Mouse (Mus musculus) thymus, postnatal 14 days (tissue): ENCODE data around the gene Cyp4f18.
"Not testable (repeated sequence)": the region's sequence is repeated elsewhere in the genome, so short reads cannot be mapped to it uniquely, and the experiment has no call there.

Experiments
- DNase-seq: peaks from one replicate; pipeline ENCODE4 v3.0.0; 2021

Cyp4f18 gene

DNA sequence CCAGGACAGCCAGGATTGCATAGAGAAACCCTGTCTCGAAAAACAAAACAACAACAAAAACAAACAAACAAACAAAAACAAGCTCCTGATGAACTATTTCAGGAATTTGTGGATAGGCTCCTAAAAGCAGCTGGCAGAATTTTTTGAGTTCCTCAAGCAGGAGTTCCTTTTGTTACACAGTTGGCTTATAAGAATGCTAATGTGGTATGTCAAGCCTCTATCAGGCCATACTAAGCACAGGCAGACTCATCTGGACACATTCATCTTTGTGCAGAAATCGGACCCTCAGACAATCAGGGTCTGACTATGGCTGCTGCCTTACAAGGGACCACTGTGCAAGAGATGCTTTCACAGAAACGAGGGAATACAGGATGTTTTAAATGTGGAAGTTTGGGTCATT lies 35.2 kb downstream of the Cyp4f18 start:
- no peak for DNase-seq

DNA sequence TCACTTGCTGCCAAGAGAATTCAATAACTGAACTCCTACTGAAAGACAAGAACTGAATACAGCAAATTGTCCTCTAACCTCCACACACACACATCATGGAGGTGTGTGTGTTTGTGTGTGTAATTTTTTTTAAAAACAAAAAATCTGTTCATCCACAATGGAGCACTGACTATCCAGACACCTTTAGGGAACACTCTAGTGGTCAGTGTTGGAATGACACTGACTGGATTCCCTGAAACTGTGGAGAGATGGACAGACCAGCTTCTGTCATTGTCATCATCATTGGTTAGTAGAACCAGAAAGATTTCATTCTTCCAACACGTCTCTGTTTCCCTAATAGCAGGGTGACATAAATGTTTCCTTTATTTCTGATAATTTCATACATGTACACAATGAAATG lies 37.5 kb downstream of the Cyp4f18 start:
- peak; percentile 18 for DNase-seq

DNA sequence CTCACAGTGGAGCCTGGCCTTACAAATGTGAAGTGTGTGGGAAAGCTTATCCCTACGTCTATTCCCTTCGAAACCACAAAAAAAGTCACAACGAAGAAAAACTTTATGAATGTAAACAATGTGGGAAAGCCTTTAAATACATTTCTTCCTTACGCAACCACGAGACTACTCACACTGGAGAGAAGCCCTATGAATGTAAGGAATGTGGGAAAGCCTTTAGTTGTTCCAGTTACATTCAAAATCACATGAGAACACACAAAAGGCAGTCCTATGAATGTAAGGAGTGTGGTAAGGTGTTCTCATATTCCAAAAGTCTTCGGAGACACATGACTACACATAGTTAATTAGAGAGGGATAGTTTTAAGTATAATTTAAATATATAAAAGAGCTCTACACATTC lies 40.8 kb downstream of the Cyp4f18 start:
- no peak for DNase-seq

DNA sequence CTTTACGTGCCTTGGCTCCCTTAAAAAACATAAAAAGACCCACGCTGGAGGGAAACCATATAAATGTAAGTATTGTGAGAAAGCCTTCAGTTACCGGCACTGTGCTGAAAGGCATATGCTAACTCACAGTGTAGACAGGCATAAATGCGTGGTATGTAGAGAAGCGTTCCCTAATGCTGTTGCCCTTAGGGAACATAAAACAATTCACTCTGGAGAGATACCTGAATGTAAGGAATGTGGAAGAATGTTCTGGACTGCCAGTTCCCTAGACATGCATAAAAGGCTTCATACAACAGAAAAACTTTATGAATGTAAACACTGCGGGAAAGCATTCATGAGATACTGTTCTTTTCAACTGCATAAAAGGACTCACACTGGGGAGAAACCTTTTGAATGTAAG lies 41.3 kb downstream of the Cyp4f18 start:
- DNase-seq, result no peak

DNA sequence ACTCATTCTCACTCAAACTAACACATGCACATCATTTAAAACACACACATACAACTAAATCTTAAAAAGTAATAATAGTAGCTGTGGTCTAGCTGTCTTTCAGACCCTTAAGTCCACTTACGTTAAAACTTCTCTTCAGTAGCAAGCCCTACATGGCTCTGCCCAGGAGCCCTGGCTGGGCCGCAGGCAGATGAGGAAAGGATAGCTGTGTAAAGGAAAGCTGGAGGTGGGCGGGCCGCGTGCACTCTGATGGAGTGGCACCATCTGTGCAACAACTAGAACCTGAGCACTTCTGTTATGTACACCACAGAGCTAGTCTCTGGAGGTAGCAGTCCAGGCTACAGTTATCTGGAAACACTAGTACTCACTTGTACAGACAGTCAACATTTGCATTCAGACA lies 42.2 kb downstream of the Cyp4f18 start:
- no peak for DNase-seq

DNA sequence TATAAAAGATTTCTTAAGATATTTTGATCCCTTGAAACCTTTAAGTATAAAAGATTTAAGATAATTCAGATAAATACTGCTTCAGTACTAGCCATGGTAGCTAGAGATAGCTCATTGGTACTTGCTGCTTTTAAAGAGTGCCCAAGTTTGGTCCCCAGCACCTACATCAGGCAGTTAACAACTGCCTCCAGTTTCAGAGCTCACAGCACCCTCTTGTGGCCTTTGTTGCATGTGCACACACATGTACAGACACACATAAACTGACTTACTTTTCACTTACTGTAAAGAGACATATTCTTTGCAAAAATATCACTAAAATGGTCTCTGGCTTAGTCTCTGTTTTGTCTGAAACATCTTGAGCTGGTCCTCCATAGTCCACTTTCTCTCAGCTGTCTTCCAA lies 43.0 kb downstream of the Cyp4f18 start:
- no peak for DNase-seq

DNA sequence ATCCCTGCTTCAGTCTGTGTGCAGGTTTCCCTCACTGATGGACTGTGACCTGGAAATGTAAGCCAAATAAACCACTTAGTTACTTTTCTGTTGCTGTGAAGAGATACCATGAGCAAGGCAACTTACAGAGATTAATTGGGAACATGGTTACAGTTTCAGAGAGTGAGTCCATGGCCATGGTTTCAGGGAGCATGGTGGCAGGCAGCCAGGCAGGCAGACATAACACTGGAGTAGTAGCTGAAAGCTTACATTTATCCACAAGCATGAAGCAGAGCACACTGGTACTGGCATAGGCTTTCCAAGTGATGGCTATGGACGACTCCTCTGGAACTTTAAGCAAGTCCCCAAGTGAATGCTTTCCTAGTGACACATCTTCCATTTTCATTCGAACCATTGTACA lies 44.3 kb downstream of the Cyp4f18 start:
- no peak for DNase-seq

DNA sequence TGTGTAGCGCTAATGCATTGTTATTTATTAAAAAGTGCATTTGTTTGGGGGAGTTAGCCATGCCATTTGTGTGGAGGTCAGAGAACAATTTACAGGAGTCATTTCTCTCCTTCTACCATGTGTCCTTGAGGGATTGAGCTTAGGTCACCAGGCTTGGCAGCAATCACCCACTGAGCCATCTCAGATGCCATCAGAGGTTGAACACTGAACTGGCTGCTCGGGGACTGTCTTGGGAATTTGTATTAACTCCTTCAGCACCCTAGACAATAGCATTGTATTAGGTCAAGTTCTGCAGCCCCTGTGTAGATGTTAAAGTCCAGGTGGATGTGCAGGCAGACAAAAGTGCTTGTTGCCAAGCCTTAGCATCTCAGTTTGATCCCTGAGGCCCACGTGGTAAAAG lies 45.4 kb downstream of the Cyp4f18 start:
- no peak for DNase-seq

DNA sequence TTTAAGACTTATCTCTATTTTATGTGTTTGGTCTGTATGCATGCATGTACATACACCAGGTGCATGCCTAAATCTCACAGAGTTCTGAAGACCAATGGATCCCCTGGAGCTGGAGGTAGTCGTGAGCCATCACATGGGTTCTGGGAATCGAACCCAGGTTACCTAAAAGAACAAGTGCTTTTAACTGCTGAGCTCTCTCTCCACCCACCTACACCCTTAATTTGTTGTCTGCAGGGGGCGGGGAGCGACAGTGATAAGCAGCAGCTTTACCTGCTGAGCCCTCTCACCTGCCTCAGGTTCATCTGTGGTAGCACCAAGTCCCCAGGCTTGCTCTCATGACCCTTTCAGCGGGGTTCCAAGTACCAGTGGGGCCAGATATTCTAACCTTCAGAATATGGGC lies 47.6 kb downstream of the Cyp4f18 start:
- no peak for DNase-seq

DNA sequence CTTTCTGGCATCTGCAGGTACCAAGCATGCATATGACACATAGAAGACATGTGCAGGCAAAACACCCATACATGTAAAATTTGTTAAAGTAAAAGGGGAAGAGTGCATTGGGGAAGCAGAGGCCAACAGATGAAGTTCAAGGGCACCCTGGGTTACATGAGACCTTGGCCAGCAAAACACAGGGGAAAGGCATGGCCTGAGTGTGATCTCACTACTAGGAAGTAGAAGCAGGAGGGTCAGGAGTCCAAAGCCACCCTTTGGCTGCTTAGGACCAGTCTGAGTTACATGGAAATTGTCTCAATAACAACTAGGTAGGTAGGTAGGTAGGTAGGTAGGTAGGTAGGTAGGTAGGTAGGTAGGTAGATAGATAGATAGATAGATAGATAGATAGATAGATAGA lies 48.9 kb downstream of the Cyp4f18 start:
- DNase-seq, result no peak

DNA sequence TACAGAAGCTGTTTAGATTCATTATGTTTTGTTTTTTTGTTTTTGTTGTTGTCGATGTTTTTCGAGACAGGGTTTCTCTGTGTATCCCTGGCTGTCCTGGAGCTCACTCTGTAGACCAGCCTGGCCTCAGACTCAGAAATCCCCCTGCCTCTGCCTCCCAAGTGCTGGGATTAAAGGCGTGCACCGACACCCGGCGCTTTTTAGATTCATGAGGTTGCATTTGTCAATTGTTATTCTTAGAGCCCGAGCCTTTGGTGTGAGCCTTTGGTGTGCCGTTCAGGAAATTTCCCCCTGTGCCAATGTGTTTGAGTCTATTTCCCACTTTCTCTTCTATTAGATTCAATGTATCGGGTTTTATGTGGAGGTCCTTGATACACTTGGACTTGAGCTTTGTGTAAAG lies 54.8 kb downstream of the Cyp4f18 start:
- no peak for DNase-seq

DNA sequence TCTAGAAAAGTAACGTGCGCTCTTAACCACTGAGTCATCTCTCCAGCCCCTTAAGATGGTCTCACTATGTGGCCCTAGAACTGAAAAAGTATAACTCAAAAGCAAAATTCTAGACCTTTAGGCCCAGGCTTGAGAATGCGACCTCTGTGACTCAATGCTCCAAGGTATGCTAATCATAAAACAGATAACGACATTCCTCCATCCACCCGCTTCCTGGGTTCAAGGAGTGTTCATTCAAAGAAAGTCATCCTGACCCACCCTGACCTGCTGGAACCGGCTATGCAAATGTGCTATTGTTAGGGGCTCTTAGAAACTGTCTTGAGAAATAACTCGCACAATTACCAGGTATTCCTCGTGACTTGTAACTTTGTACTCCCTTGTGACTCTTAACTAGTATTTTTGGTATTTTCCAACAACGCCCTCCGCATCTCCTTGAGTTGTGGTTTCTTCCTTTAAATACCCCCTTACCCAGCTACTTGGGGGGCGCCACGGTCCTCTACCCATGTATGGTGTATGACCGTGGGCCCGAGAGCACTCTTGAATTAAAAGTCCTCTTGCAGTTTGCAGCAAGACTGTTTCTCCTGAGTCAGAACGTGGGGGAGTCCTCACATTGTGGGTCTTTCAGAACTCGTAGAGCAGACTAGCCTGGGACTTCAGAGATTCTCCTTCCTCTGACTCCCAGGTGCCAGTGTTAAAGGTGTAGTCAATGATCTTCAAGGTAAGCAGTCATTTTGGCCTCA lies 56.3 kb downstream of the Cyp4f18 start:
- DNase-seq, result not testable (repeated sequence)

DNA sequence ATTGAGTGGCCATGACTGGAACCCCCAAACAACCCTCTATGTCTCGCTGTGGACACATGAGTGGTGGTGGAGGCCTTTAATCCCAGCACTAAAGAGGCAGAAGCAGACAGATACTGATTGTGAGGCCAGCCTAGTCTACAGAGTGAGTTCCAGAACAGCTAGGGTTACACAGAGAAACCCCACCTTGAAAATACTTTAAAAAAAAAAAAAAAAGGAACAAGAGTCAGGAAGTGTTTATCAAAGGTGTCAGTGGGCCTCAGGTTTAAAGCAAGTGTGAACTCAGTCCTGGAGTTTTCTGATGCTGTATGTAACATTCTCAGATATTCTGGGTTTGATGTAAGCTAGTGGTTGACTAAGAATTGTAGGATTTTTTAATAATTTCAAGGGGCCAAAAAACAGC lies 56.9 kb downstream of the Cyp4f18 start:
- no peak for DNase-seq

DNA sequence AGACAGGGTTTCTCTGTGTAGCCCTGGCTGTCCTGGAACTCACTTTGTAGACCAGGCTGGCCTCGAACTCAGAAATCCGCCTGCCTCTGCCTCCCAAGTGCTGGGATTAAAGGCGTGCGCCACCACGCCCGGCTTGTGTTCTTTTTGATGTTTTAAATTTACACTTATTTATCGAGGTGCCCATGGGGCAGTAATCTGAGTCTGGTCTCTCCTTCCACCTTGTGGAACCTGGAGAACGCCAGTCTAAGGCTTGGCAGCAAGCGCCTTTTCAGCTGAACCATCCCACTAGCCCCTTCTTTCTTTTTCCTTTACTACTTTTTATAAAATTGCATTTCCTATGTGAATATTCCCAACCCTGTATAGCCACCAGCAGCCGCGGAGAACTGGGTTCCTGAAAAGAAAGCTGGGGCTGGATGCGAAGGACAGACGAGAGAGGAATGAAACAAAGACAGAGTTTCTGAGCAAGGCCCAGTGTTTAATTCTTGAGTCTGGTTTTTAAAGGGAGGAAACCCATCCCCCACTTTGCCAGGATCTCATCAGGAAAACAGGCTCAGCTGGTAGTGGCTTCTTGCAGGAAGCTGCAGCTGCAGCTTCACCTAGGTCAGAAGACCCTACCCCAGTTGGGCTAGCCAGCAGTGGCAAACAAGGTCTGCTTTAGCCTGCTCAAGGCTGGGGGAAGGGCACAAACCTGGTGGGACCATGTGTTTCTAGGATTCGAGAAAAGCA lies 57.8 kb downstream of the Cyp4f18 start:
- DNase-seq, result peak; percentile 25

DNA sequence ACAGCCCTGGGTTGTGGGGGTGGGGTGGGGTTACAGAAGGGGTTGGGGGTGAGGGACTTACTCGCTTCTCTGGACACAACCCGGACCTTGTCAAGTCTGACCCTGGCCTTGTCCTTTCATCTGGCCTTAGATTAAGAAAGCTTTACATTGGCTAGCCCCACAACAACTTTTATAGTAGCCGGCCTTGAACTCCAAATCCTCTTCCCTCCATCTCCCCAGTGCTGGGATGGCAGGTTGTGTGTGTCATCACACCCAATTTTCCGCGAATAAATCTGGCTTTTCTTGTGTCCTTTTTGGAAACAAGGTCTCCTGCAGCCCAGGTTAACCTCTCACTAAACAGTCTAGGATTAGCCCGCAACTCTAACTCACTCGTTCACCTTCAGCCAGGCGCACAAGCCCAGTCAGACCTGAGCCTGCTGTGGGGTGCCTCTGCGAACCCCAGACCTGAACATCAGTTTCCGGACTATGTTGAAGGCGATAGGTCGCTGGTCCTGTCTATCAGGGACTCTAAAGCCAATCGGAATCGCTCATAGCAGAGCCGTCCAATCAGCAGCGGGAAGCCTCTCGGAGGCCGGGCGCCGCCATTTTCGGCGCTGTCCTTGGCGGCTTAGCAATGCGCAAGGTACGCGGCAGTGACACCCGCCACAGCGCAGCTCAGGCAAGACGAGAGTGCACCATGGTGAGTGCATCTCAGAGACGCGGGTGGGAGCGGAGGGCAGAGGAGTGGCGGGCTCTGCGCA lies 58.8 kb downstream of the Cyp4f18 start, which contains the start of gene Zfp961:
Gene Zfp961 (plus strand): TSS at position 557 of the 740 bp plus-strand sequence.
- peak; percentile 98 for DNase-seq

DNA sequence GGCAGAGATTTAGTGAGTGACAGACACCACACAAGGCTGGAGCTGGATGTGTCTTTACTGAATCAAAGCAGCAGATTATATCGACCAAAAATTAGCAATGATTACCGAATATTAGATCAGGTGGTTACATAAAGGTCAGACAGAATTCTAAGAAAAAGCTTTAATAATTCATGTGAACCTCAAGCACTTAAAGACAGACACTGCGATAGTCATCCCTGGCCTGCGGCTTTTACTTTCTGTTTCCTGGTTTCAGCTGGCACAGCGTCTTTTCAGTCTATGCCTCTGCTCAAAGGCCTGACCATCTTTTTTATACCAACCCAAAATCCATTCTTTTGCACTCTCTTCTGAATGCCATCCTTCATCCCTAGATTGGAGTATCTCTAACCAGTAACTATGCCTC lies 60.8 kb downstream of the Cyp4f18 start:
- DNase-seq, result no peak

DNA sequence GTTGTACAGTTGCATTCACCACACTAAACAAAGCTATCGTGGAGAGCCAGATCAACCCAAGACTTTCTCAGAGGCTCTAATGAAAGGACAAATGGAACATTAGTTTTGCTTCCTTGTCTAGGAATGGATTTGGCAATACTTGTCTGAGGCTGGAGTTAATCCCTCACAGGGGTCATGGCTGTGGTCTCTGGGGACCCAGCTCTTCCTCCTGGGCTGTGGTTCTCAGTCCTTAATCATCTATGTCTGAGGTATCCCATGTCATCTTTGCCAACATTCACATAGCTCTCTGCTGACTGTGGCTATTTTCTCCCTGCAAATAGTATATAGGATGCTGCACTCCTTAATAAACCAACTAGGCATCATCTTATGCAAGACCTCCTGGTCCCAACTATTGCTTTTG lies 67.7 kb downstream of the Cyp4f18 start:
- DNase-seq, result no peak

DNA sequence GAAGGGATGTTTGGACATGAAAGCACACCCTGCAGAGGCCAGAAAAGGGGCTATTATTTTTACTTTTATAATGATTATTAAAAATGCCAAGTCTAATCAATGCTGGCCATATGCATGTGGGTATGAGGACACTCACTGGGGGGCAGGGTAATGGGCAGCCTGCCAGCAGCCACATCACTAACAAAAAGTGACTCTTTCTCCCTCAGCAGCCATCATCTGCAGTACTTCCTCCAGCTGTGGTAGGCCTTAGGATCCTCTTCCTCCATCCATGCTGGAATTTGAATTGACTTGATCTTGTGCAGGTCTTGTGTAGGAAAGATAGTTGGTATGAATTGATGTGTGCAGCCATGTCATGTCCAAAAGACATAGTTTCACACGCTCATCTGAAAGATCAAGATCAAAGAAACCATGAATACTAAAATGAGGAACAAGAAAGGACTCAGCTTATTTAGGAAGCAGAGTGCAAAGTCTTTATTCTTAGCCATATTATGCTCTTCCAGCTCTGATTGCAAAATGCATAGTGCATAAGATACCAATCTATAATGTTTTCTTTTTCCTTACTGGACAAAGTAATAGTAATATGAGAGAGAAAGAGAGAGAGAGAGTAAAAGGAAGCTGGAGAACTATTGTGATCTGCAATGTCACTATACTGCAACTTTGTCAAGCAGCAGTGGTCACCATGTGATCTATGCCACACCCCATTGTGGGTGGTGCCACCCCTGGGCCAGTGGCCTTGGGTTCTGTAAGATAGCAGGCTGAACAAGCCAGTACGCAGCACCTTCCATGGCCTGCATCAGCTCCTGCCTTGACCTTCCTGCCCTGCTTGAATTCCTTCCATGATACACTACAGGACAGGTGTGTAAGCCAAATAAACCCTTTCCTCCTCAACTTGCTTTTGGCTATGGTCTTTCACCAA lies 68.9 kb downstream of the Cyp4f18 start:
- DNase-seq, result no peak
